Mouse (Mus musculus): ENCODE measurements around the gene H2-Eb2.
"Not testable (repeated sequence)": the region's sequence is repeated elsewhere in the genome, so short reads cannot be mapped to it uniquely, and the experiment has no call there.

Gene H2-Eb2

DNA sequence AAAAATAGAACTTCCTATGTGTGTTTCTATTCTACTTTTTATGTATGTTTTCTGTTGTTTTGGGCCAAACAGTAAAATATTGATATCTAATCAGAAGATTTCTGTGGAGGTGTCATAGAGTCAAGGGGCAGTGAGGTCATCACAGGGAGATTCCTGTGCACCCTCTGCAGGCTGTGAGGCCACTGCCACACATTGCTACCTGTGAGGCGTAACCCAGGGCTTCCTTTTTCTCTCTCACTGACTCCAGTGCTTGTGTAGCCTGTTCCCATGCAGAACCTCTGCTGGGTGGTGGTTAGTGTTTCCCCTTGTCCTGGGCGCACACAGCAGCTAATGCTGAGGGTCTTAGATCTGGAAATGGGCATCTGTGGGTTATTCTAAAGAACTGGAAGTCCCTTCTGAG is 19.1 kb upstream of the H2-Eb2 start:
- no peak for DNase-seq

DNA sequence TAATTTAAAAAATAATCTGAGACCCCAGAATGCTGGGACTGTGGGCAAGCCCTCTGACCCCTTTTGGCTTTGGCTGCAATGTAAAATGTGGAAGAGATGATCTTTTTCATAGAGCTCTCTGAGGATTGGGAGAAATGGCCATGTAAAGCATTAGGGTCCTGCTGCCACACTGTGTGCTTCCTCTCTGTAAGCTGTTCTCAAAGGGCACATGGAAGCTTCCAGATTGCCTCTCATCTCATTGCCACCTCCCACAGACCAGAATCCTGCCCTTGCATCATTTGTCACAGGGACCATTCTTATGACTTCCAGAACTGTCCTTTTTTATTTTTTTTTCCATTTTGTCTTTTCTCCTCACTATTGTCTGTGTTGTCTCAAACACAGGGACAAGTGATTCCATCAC is 18.2 kb upstream of the H2-Eb2 start:
- DNase-seq = no peak

DNA sequence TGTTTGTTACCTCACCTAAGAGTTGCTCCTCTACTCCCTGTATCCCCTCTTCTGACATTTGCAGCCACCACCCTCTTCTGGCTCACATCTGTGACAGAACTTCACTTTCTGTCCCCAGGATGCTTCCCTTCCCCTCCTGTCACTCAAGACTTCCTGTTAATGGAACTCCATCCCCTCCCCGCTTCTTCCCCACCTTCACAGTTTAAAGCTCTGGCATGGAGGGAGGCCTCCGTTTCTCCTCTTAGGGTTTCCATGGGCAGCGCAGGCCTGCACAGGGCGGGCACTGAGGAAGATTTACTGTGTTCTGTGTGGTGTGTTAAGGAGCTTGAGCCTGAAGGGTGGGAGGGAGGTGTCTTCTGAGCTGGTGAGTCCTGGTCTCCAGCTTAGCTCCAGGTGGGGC is 17.3 kb upstream of the H2-Eb2 start:
- DNase-seq = no peak

DNA sequence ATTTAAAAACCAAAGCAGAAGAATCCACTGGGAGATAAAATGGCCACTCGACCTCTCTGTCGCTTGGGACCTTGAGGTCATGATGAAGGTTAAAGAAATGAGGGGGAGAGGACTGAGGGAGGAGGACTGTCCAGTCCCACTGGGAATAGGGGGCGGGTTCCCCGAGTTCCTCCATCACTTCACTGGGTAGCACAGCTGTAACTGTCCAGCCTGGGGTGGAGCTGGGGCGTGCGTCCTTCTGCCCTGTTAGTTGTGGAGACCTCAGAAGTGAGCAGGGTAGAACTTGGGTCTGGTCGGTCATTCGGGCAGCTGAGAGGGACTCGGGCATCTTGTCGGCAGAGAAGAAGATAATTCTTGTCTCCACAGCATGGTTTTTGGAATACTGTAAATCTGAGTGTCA is 16.2 kb upstream of the H2-Eb2 start:
- DNase-seq = no peak

DNA sequence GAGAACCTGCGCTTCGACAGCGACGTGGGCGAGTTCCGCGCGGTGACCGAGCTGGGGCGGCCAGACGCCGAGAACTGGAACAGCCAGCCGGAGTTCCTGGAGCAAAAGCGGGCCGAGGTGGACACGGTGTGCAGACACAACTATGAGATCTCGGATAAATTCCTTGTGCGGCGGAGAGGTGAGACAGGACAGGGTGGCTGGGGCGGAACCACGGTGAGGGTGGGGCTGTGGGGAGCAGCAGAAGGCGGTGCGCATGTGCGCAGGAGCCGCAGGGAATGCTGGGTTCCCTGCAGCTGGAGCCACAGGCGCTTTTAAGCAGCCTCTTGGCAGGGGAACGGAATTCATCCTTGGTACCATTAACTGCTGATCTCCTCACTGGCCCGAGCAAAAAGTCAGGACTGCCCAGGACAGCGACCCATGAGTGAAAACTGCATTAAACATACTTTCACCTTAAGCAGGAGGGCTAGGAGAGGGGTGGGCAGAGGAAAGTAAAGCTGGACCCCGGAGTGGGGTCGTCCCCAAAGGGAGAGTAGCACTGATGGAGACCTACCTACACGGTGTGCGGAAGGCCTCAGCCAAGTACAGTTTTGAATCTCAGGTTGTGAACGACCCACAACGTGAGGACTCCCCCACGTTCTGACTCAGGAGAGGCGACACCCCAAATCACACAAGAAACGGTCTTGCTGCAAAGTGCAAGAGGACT is 15.6 kb upstream of the H2-Eb2 start:
- peak; percentile 70 to 73 for DNase-seq

DNA sequence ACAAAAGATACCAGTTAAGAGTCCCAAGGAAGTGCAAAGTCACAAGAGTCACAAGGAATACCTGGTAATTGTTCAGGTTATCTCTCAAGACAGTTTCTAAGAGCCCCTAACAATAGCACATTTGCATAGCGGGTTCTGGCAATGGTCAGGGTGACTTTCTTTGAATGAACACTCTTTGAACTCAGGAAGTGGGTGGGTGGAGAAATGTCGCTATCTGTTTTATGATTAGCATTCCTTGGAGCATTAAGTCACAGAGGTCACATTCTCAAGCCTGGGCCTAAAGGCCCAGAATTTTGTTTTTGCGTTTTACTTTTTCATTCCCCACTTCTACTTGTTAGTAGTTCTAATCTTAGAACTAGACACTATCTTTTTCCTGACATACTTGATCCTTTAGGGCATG is 14.9 kb upstream of the H2-Eb2 start:
- not testable (repeated sequence) for DNase-seq

DNA sequence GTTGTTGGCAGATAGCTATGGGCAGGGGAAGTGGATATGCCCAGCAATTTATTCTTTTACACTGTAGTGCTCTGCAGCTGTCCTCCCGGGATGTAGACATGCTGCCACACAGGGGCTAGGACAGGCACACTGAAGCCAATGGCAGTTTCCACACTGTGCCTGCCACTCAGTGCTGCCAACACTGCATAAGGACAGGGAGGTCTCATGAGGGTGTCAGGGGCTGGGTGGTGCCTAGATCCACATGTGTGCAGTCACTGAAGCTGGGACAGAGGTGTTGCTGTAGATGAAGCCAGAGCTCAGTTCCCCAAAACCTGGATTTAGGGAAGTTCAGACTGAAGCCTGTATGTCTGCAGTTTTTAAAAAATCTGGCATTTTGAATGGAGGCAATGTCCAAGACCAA is 13.3 kb upstream of the H2-Eb2 start:
- DNase-seq = no peak

DNA sequence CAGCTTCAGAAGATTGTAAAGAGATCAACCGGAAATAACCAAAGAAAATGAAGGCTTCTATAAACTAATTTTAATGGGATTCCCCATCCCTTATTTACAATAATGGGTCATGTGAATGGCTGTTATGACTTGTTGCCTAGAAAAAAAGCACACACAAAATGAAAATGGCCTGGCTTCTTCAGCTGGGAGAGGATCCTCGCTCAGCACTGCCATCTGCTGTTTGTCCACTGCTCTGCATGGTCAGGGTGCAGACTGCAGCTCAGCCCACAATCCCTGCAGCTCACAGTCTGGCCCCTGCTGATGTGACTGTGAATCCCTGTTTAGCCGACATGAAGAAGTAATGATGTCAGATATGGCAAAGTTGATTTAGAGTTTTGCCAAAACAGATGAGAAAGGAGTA is 12.1 kb upstream of the H2-Eb2 start:
- peak; percentile 85 to 90 for DNase-seq

DNA sequence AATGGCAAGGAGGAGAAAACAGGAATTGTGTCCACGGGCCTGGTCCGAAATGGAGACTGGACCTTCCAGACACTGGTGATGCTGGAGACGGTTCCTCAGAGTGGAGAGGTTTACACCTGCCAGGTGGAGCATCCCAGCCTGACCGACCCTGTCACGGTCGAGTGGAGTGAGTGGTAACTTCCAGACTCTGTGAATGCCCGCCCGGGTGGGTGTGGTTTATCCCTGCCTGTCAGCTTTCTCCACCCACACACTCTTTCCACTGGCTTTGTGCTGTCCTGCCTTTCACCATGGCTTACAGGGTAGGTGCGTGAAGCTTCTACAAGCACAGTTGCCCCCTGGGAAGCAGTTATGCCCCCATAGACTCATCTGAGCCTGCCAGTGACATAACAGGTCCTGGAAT is 11.2 kb upstream of the H2-Eb2 start:
- no peak for DNase-seq

DNA sequence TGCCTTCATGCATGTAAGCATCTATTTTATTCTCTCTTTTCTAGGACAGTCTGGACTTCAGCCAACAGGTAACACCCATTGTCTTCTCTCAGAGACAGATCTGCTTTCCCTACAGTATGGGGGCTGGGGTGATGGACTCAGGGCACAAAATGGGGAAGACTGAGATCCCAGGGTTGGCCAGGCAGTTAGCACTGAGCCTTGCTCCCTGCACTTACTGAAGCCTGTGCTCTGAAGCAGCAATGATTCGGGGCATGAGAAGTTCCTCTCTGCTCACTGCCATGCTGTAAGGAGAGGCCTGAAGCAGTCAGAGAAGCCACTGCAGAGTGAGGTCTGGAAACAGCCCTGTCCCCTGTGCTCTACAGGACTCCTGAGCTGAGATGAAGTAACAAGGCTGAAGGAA is 10.0 kb upstream of the H2-Eb2 start:
- DNase-seq = no peak

DNA sequence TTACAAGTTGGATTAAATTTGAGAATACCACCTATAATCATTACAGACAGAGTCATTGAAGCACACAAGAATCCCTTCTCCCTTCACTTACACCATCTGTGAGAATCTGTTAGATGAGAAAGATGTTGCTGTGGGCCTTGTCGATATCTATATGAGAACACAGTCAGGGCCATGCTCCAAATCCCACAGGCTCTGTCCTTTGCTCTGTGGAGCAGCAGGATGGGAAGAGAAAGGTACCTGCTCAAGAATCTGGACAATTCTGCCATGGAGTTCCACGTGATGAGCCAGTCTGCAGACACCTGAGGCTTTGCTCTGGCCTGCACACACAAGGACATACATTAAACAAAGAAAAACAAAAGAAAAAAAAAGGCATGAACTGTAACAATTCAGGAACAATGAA is 8.8 kb upstream of the H2-Eb2 start:
- no peak for DNase-seq

DNA sequence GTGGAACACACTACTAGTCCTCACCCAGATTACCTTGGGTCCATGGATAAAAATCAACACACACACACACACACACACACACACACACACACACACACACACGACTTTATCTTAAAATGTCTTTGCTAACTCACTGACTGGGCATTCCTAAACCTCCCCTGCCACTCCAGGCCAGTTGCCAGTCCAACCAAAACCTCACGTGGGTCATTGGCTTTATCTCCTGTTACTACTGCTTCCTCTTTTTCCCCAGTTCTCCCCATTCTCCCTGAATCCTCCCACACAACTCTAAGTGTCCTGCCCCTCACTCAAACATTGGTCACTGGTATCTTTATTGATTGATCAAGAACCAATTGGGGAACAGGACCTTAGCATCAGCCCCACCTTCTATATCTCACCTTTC is 8.2 kb upstream of the H2-Eb2 start:
- DNase-seq = no peak

DNA sequence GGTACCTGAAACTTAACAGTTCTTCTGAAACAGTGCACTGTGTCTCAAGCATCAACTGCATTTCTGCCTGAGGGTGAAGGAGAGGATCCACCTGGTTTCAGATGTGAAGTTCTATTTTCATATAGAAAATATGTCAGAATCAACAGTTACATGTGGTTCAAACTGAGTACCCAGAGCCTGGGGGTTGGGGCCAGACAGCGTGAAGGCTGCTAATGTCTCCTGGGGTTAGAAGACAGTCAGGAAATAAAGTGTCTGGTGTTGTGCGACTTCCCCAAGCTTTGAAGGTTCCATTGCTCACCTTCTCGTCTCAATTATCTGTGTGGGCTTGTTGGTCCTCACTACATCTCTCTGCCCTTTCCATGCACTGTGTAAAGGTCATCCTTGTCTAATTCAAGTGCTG is 908 bp downstream of the H2-Eb2 start:
- DNase-seq = no peak

DNA sequence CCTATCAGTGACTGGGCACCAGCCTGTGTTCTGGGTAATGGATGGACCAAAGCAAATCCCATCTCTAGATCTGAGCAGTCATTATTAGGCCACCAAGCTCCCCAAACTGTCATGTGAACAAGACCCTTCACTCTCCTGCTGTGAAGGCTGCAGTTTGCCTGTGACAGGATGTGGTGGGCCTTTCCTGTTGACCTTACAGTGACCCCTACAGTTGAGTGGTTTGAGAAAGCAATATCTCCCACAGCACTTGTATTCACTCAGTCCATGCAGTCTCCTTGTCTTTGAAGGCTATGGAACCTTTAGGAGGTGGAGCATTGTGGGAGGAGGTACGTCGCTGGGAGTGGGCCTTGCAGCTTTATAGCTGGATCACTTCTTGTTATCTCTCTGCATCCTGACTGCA is 4.3 kb downstream of the H2-Eb2 start:
- no peak for DNase-seq

DNA sequence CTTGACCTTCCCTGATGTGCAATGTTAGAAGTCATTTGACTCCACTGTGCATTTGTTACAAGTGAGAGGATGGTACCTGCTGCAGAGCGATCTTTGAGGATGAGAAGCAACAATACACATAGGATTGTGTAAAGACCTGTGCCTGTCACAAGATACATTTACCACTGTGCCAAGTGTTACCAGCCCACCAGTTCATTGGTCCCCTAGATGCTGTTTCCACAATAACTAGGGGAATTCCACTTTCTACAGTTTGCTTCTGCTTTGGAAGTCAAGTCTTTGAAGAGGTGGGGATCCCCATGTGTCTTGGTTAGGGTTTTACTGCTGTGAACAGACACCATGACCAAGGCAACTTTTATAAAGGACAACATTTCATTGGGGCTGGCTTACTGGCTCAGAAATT is 5.7 kb downstream of the H2-Eb2 start:
- no peak for DNase-seq

DNA sequence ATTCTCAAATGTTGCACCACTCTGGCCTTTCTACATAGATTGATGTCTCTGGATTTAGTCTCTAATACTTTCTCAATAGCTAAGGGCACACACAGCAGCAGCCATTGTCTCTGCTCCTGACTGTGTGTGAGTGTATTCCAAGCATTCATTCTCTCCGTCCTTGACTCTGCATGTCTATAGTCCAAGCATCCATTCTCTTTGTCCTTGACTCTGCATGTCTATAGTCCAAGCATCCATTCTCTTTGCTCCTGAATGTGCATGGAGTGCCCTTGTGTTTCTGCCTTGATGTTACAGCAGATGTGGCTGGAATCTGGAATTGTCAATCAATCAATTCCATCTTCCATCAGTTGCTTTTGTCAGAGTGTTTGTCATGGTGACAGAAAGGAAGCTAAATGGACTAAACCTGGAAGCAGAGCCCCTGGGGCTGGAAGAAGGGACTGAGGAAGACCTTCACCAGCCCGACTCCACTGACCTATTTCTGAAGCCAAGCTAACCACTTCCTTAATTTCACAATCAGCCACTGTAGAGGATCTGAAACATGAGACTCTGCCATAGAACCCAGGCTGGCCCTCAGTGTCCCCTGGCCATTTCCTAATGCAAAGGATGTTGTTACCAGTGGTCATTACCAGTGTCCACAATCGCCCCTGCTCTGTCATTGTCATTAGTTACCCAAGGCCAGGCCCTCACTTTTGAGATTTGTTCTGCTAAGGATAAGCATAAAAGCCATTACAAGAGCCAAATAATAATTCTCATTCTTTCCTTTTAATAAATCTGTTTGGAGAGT is 15.3 kb downstream of the H2-Eb2 start:
- DNase-seq = no peak

DNA sequence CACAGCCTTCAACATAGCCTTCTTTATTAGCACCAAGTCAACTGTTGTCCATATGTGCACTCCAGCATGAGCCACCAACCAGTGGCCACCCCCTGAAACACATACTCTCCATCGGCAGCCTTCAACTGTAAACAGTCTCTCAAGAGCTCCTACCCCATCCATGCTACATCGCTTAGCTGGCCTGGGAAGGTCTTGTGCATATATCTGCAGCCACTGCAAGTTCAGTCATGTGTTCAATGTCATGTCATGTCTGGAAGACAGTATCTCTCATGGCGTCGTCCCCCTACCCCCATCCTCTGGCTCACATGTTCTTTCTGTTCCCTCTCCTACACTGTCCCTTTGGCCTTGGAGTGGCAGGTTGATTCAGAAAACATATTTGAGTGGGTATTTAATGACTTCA is 19.4 kb downstream of the H2-Eb2 start:
- no peak for DNase-seq

DNA sequence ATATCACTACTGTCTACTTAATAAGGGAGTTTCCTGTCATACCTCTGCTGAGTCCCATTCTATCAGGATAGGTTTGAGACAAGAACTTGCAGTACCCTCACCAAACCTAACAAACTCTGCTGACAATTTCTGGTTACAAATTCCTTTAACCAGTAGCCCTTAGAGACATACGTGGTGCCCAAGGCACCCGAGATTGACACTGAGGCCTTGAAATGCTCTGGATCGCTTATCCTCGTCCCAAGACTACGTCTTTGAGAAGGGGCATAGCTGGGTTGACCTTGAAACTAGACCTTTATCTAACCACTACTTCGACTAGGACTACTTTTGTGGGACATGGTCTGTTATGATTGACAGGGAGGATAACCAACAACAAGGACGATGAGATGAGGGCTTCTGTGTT is 20.0 kb downstream of the H2-Eb2 start:
- no peak for DNase-seq

DNA sequence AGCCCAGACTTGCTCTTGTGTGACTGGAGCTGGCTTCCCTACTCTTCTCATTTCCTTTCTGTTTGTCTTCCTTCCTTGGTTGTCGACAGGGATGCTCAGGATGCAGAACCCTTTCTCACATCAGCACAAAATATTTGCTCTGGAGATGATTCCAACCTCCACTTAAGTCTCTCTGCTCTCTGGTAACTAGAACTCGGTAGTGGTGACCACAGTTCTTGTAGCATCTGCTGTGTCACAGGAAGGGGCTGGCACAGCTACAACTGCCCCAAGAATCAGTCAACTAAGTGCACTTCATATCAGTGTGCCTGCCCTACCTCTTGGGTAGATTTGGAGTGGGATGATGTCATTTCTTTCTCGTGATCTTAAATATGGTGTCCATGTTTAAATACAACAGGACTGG is 20.6 kb downstream of the H2-Eb2 start:
- no peak for DNase-seq

DNA sequence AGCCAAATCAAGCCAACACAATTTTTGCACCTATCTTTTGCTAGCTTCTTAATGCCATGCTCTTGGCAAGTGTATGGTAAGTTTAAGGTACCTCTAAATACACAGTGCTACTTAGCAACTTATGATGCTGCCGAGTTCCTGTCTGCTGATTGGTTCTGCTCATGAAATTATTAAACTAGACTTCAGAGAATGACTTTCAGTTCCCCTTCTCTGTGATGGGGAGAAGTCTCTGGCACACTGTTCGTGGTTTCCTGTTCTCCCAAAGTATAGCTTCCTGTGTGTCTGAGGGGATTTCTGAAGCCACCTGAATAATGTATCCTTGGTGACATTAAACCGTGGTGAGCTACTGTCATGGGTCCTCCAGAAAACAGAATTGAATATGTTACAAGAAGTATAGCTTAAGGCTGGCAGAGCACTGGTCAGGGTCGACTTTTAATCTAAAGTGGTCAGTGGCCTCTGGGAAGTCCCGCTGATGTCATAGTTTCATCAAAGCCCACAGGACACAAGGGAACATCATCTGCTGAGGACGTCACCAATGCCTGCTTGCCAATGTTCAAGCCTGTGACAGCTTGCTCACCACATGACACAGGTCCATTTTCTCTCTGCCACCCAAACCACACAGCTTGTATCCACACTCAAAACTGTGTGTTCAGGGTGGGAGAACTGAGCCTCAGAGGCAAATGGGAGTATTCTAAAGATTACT is 22.3 kb downstream of the H2-Eb2 start:
- peak; percentile 68 to 69 for DNase-seq

DNA sequence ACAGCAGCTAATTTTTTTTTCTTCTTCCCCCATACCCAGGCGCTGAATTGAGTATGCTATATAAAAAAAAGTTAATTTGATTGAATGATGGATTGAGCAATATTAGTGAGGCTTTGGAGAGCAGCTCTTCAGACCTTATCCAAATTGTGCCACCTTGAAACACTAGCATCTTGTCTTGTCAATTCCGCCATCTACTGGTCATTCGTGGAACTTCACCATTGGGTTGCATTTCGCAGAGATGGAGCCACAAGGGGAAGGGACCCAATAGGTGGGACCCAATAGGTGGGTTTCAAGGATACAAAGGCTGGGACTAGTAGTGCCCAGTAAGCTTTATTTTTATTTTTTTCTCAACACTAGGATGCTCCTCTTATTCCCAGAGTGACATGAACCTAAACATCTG is 24.0 kb downstream of the H2-Eb2 start:
- peak; percentile 88 to 93 for DNase-seq

DNA sequence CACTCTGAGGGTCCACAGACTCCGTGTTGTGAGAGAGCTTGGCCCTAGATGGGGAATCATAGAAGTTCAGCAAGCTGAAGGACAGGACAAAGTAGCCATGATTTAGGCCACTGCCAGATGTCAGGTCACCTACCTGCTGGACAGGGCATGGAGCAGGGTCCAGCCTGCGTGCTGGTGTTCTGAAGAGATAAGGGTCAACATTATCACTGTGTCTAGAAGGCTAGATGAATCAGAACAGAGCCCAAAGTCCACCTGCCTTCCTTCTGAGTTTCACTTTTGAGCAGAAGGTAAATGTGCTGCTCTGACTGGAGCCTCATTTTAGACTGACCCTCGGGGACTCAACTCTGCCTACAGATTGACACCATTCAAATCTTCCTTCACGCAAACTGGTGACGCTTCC is 29.1 kb downstream of the H2-Eb2 start, which contains the start of gene Btnl2:
TSS of gene Btnl2 (plus strand) at position 284 of the 400 bp plus-strand sequence.
- no peak for DNase-seq

DNA sequence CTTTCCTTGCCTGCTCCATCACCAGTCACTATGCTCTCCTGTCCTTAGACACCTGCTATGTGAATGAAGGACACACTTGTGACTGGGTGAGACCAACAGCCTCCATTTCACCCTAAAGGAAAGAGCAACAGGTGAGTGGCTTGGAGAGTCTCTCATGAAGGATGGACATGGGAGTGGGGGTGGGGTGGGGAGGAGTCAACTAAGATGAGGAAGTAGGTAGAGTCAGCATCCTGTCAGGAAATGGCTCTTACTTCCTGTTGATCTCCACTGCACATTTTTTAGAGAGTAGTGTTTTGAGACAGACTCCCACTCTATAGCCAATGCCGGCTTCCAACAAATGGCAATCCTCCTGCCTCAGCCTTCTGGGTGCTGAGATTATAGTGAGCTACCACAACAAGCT is 29.5 kb downstream of the H2-Eb2 start:
- no peak for DNase-seq

DNA sequence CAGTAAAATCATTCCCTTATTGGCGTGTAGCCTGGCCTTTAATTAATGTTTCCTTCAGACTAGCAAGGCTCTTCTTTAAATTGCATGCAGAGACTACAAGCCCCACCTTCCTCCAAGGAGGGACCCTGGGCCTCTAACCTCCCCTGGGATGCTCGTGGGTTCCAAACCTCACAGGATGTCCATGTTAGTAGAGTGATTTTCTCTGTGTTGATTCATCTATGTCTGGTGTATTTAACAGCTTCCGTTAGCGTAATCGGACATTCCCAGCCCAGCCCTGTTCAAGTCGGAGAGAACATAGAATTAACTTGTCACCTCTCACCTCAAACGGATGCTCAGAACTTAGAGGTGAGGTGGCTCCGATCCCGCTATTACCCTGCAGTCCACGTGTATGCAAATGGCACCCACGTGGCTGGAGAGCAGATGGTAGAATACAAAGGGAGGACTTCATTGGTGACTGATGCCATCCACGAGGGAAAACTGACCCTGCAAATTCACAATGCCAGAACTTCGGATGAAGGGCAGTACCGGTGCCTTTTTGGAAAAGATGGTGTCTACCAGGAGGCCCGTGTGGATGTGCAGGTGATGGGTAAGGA is 37.6 kb downstream of the H2-Eb2 start:
- DNase-seq = no peak

Data from cerebellum, postnatal 14 days (tissue).